Mouse (Mus musculus) heart, postnatal 14 days (tissue): ENCODE data around the gene Myoz2. TPM values are rescaled to one million over a fixed set of nuclear protein-coding genes. Genes with fewer than 3 reads are reported as not detected.

Experiments
- microRNA-seq, 2 experiments: library from miRNA; unstranded; fragments of <30 nt; microRNA quantifications; one replicate each; pipeline ENCODE4 v1.2.0; 2021 to 2022
- total RNA-seq, 2 experiments: library from RNA; stranded (reverse); gene quantifications; 2 replicates each; pipeline ENCODE4 v1.2.3; 2021

The Myoz2 gene
- total RNA-seq, 2 experiments from 2014 or later: 1,719 to 1,785 TPM

Small RNA genes within 50 kb of the gene (microRNA-seq; reads per million reads assigned to microRNA genes)
- gene Gm22066: 0 reads per million in 2 experiments

Other genes starting within 250 kb of the Myoz2 start
- gene Fabp2, start 139.9 kb downstream of the Myoz2 start, total RNA-seq: not detected
- gene Gm10959, start 115.7 kb downstream of the Myoz2 start, total RNA-seq: not detected
- 10 to 100 TPM; 85.8 to 97.7 TPM for gene 1810037I17Rik, start 110.8 kb downstream of the Myoz2 start, total RNA-seq
- gene Usp53, start 50.5 kb downstream of the Myoz2 start, total RNA-seq: 1 to 10 TPM; 8.3 to 9.2 TPM
- gene Synpo2, start 201.1 kb upstream of the Myoz2 start, total RNA-seq: 10 to 100 TPM; 62.0 to 65.2 TPM
- gene Sec24d, start 232.4 kb upstream of the Myoz2 start, total RNA-seq: 10 to 100 TPM; 43.5 to 54.0 TPM